Mouse (Mus musculus): ENCODE data around the gene Rnf6. TPM values are rescaled to one million over a fixed set of nuclear protein-coding genes. Genes with fewer than 3 reads are reported as not detected.
"Not testable (repeated sequence)": the region's sequence is repeated elsewhere in the genome, so short reads cannot be mapped to it uniquely, and the experiment has no call there.

The Rnf6 gene
- total RNA-seq, 1 experiment from 2014 or later = 74.0 TPM

DNA sequence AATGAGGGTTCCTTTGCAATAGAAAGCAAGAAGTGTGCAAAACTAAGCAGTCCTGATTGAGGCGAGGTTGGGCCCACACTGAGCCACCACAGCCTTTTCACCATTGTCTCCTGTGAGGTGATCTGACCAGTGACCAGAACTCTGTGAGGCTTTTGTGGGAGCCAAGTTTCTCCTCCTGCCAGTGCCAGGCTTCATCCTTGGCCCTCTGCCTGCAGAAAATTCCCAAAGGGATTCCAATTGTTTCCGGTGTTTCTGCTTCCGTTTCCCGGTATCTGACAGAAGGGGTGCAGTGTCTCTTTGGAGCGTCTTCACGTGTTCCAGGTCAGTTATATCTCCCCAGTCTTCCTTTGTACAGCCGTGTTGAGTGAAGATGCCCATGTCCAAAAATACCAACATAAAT, 32.6 kb downstream of the Rnf6 start:
- no peak for ATAC-seq (replicated peaks in 1 of 2; ENCODE audit: insufficient read depth in 1 of 2, low FRiP score in 2 of 2, low TSS enrichment in 1 of 2, low read depth in 1 of 2, poor library complexity in 2 of 2, severe bottlenecking in 2 of 2)

DNA sequence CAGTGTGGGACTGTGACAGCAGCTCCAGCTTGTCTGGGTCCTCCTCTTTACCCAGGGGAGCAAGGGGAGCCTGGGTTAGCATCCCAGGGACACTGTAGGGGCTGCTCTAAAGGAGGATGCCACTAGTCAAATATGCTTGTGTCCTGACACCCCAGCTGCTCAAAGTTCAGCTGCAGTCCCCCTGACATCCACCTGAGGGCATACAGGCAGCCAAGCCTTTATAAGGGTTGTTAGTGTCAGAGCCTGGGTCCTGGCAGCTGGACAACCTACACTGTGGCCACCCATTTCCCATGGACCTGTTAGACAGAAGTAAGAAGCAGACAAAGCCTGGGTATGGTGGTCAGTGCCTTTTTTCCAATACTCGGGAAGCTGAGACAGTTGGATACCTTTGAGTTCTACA, 33.2 kb downstream of the Rnf6 start:
- ATAC-seq (replicated peaks in 1 of 2; ENCODE audit: insufficient read depth in 1 of 2, low FRiP score in 2 of 2, low TSS enrichment in 1 of 2, low read depth in 1 of 2, poor library complexity in 2 of 2, severe bottlenecking in 2 of 2) = 0 out of 4 replicates have a peak, but pooled peaks of 1 of the 2 experiments have one; percentile 27

DNA sequence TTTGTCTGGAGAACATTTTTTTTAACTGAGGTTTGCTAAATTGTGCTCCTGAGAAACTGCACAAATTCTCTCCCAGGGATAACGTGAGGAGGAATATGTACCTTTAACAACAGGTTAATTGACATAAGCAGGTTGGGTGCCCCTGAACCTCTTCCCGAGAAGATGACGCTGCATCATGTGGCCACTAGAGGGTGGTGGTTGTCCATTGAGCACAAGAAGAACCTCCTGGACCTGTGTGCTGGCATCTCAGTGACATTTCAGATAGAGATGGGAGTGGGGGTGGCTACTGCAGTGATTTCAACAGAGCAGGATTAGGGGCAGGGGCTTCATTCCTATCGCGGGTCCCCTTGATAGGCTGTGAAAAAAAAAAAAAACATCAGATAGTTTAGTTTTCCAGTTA, 33.9 kb downstream of the Rnf6 start:
- peak in 1 of 2 experiments; percentile 49; a peak in 1 of 4 replicates for ATAC-seq (replicated peaks in 1 of 2; ENCODE audit: insufficient read depth in 1 of 2, low FRiP score in 2 of 2, low TSS enrichment in 1 of 2, low read depth in 1 of 2, poor library complexity in 2 of 2, severe bottlenecking in 2 of 2)

DNA sequence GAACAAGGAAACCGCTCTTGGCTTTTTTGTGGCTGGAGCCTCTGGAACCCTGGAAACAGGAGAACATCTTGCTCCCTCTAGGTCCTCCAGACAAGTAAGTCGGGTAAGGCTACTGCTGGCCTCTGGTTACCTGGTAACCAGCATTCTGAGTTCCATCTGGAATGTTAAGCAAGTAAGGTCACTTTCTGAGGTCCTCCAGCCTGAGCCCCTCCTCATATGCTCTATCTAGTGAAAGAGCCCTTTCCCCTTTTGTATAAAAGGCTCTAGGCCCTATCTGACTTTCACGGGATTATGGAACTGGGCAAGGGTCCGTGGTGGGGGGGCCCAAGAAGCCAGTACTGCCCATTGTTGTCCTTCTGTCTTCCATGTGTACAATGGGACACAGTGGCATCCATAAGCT, 36.2 kb downstream of the Rnf6 start, which contains the start of gene 1700001J03Rik:
1700001J03Rik (minus strand) TSS at position 101 of the 400 bp plus-strand sequence.
- not testable (repeated sequence) for ATAC-seq (replicated peaks in 1 of 2; ENCODE audit: insufficient read depth in 1 of 2, low FRiP score in 2 of 2, low TSS enrichment in 1 of 2, low read depth in 1 of 2, poor library complexity in 2 of 2, severe bottlenecking in 2 of 2)

DNA sequence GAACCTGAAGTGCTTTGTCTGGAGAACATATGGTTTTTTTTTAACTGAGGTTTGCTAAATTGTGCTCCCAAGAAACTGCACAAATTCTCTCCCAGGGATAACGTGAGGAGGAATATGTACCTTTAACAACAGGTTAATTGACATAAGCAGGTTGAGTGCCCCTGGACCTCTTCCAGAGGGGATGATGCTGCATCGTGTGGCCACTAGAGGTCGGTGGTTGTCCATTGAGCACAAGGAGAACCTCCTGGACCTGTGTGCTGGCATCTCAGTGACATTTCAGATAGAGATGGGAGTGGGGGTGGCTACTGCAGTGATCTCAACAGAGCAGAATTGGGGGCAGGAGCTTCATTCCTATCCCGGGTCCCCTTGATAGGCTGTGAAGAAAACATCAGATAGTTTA, 48.6 kb downstream of the Rnf6 start:
- not testable (repeated sequence) for ATAC-seq (replicated peaks in 1 of 2; ENCODE audit: insufficient read depth in 1 of 2, low FRiP score in 2 of 2, low TSS enrichment in 1 of 2, low read depth in 1 of 2, poor library complexity in 2 of 2, severe bottlenecking in 2 of 2)

DNA sequence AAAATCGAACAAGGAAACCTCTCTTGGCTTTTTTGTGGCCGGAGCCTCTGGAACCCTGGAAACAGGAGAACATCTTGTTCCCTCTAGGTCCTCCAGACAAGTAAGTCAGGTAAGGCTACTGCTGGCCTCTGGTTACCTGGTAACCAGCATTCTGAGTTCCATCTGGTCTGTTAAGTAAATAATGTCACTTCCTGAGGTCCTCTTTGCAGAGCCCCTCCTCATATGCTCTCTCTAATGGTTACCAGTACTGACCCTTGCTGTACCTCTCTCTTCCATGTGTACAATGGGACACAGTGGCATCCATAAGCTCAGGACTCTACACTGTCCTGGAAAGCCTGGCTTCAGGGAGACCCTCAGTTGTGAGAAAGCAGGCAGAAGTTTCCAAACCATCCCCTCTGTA, 50.7 kb downstream of the Rnf6 start, which contains the start of gene Gm6309:
Gm6309 (minus strand) TSS at position 101 of the 400 bp plus-strand sequence.
- ATAC-seq (replicated peaks in 1 of 2; ENCODE audit: insufficient read depth in 1 of 2, low FRiP score in 2 of 2, low TSS enrichment in 1 of 2, low read depth in 1 of 2, poor library complexity in 2 of 2, severe bottlenecking in 2 of 2) = not testable (repeated sequence)

DNA sequence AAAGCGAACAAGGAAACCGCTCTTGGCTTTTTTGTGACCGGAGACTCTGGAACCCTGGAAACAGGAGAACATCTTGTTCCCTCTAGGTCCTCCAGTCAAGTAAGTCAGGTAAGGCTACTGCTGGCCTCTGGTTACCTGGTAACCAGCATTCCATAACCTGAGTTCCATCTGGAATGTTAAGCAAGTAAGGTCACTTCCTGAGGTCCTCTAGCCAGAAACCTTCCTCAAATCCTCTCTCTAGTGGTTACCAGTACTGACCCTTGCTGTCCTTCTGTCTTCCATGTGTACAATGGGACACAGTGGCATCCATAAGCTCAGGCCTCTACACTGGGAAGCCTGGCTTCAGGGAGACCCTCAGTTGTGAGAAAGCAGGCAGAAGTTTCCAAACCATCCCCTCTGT, 60.9 kb downstream of the Rnf6 start, which contains the start of gene Gm5565:
Gm5565 (minus strand) TSS at position 101 of the 400 bp plus-strand sequence.
- ATAC-seq (replicated peaks in 1 of 2; ENCODE audit: insufficient read depth in 1 of 2, low FRiP score in 2 of 2, low TSS enrichment in 1 of 2, low read depth in 1 of 2, poor library complexity in 2 of 2, severe bottlenecking in 2 of 2) = not testable (repeated sequence)

Other genes with a start within 250 kb of the Rnf6 start
- gene Cyp3a25, start 211.9 kb downstream of the Rnf6 start, total RNA-seq (2017) = not detected in 2 replicates
- gene Cyp3a59, start 142.3 kb downstream of the Rnf6 start, total RNA-seq (2017) = not detected in 2 replicates
- not detected in 2 replicates for gene Gm5565, start 61.0 kb downstream of the Rnf6 start, total RNA-seq (2017)
- gene Gm6309, start 50.8 kb downstream of the Rnf6 start, total RNA-seq (2017) = not detected in 2 replicates
- gene 1700001J03Rik, start 36.3 kb downstream of the Rnf6 start, total RNA-seq (2017) = not detected in 2 replicates
- 35.8 and 42.7 TPM in 2 replicates for gene Cdk8, start 9.7 kb upstream of the Rnf6 start, total RNA-seq (2017)
- not detected in 2 replicates for gene Wasf3, start 163.4 kb upstream of the Rnf6 start, total RNA-seq (2017)